ENCODE assay signal across 8 mouse cellular contexts in genomic region chr2:104493951-104494800, GRCm38 (mm10). TPM values are rescaled to one million over a fixed set of nuclear protein-coding genes. Genes with fewer than 3 reads are reported as not detected.
DNase-seq lines count a peak whose midpoint lies in the region; ATAC-seq and TF ChIP-seq lines count a peak whose summit lies in the region.

Gene Hipk3 (minus strand): TSS chr2:104494446.

- H3K4me3 ChIP-seq in ES-E14 (ENCODE audit: insufficient read depth in 1 of 2, low read depth in 1 of 2, low read length in 2 of 2, poor library complexity in 1 of 2, severe bottlenecking in 1 of 2), result peak within 1 kb of the TSS; percentile 96 to 97
- peak within 1 kb of the TSS; percentile 97 for H3K4me3 ChIP-seq in forebrain, embryonic 16.5 days (replicated peaks; ENCODE audit: low read length)
- H3K4me3 ChIP-seq in lung, embryonic 15.5 days, result peak within 1 kb of the TSS; percentile 97

- H3K27ac ChIP-seq in ES-E14 (ENCODE audit: insufficient read depth, low read depth, low read length, poor library complexity, severe bottlenecking), result peak within 1 kb of the TSS; percentile 50
- H3K27ac ChIP-seq in forebrain, embryonic 16.5 days (ENCODE audit: low read length), result peak within 1 kb of the TSS; percentile 99
- H3K27ac ChIP-seq in lung, embryonic 15.5 days, result peak within 1 kb of the TSS; percentile 100

- no peaks in the 10 kb centered on the region for H3K36me3 ChIP-seq in ES-E14 (ENCODE audit: control insufficient read depth, insufficient read depth, low read length, poor library complexity, severe bottlenecking)
- H3K36me3 ChIP-seq in forebrain, embryonic 16.5 days (ENCODE audit: control insufficient read depth, insufficient read depth), result no peaks in the 10 kb centered on the region
- H3K36me3 ChIP-seq in lung, embryonic 15.5 days, result no peaks in the 10 kb centered on the region

- under 1% methylated on average over 73 of the region's 98 CpGs for WGBS in forebrain, embryonic 16.5 days
- WGBS in lung, embryonic 15.5 days, result under 1% methylated on average over 94 of the region's 98 CpGs

- H3K4me1 ChIP-seq in ES-E14 (ENCODE audit: control insufficient read depth in 2 of 2, insufficient read depth in 2 of 2, low read length in 2 of 2, poor library complexity in 1 of 2), result peaks cover 2 to 7% of the 10 kb centered on the region in 2 experiments; a peak in 2 of 4 replicates
- peaks cover 10% of the 10 kb centered on the region for H3K4me1 ChIP-seq in forebrain, embryonic 16.5 days (replicated peaks; ENCODE audit: control insufficient read depth, insufficient read depth, low read length)
- peaks cover 42% of the 10 kb centered on the region for H3K4me1 ChIP-seq in lung, embryonic 15.5 days

- H3K9me3 ChIP-seq in ES-E14 (ENCODE audit: control insufficient read depth, insufficient read depth, low read depth, low read length), result no peaks in the 10 kb centered on the region
- H3K9me3 ChIP-seq in forebrain, embryonic 16.5 days (ENCODE audit: control insufficient read depth, low read length), result no peaks in the 10 kb centered on the region
- H3K9me3 ChIP-seq in lung, embryonic 15.5 days, result no peaks in the 10 kb centered on the region

- H3K9ac ChIP-seq in ES-E14 (ENCODE audit: insufficient read depth, low read depth, low read length, poor library complexity, severe bottlenecking), result peak within 1 kb of the TSS; percentile 97
- peak within 1 kb of the TSS; percentile 99 for H3K9ac ChIP-seq in forebrain, embryonic 16.5 days (replicated peaks; ENCODE audit: low read depth, low read length)
- peak within 1 kb of the TSS; percentile 100 for H3K9ac ChIP-seq in lung, embryonic 15.5 days

- intact Hi-C loops in heart, postnatal 36 days (cut with DNase I), result loop anchor here (1.0 to 10.0 kb wide), 5 partner anchors 49 to 469 kb away; partner anchors contain the start of genes 4931422A03Rik, A930018P22Rik, Cstf3 and Fbxo3

- peak; percentile 94 for ATAC-seq in forebrain, embryonic 16.5 days
- ATAC-seq in lung, embryonic 15.5 days (ENCODE audit: borderline replicate concordance, extremely low read depth, low FRiP score, low TSS enrichment), result peak; percentile 95

- in situ Hi-C loops in ES-E14 (cut with MboI; ENCODE audit: low sequenced_read_pairs in 2 of 2, unreplicated experiment in 2 of 2), result no loop called here

- H3K27me3 ChIP-seq in forebrain, embryonic 16.5 days (replicated peaks; ENCODE audit: control insufficient read depth, insufficient read depth, low read length), result no peaks in the 10 kb centered on the region
- H3K27me3 ChIP-seq in lung, embryonic 15.5 days, result no peaks in the 10 kb centered on the region

- peak within 1 kb of the TSS; percentile 80 for H3K4me2 ChIP-seq in forebrain, embryonic 16.5 days (ENCODE audit: low read length)
- peak within 1 kb of the TSS; percentile 67 for H3K4me2 ChIP-seq in lung, embryonic 15.5 days

- peak; percentile 44 for DNase-seq in ES-E14 (ENCODE audit: low read depth, low spot score)
- DNase-seq in cerebellum, adult 11-12 months, result peak; percentile 88
- peak; percentile 83 to 91 for DNase-seq in heart, postnatal 36 days
- peak; percentile 64 to 78 for DNase-seq in layer of hippocampus, adult 8-10 months (ENCODE audit: low spot score in 2 of 2)
- DNase-seq in ovary, adult 18-20 months (ENCODE audit: low spot score), result peak; percentile 82
- peak; percentile 82 for DNase-seq in thymus, postnatal 0 days (ENCODE audit: low spot score)

TF ChIP-seq in ES-E14, 5 proteins besides CTCF, POLR2A, EP300 and RAD21:
- TF ChIP-seq CHD2 (IDR thresholded peaks at IDR 0.05; ENCODE audit: low read depth, low read length), result no peak
- no peak for TF ChIP-seq ZNF384 (IDR thresholded peaks at IDR 0.05; ENCODE audit: low read depth, low read length)
- no peak for TF ChIP-seq ZC3H11A (IDR thresholded peaks at IDR 0.05; ENCODE audit: borderline replicate concordance, low read depth, low read length)

RNA-seq across cellular contexts. Expression of gene Hipk3, which starts in this region (rescaled TPM):
- total RNA-seq in ES-E14 (2012; rRNA removed), result 9.3 and 11.1 TPM in 2 replicates
- 6.9 and 7.5 TPM in 2 replicates for polyA plus RNA-seq in forebrain, embryonic 16.5 days (2015; fragmentation: Nextera tagmentation; extraction: Ambion mirVana)
- total RNA-seq in heart, postnatal 36 days (2021), result 100 to 1,000 TPM; 209 to 219 TPM
- 10 to 100 TPM; 70.7 to 78.3 (median 74.8) TPM for total RNA-seq in layer of hippocampus, adult 8-10 months (2022)
- 16.6 and 16.8 TPM in 2 replicates for polyA plus RNA-seq in lung, embryonic 15.5 days (2015; fragmentation: Nextera tagmentation; extraction: Ambion mirVana)
- 11.9 and 13.9 TPM in 2 replicates for polyA plus RNA-seq in thymus, postnatal 0 days (2015; fragmentation: Nextera tagmentation; extraction: Ambion mirVana)

Comparison
In these comparisons a context has a peak if more than half of its experiments do, and no peak if none do; other contexts are left out.
1. Peak in every context shown above with its lines: DNase-seq, ATAC-seq, H3K4me3 ChIP-seq and H3K27ac ChIP-seq.
2. H3K27ac ChIP-seq: peak in every context shown above with its lines; median percentile 100 in lung, embryonic 15.5 days; 99 in forebrain, embryonic 16.5 days; 50 in ES-E14.